Mouse (Mus musculus) myocyte (in vitro differentiated cells): ENCODE results near the gene Wdtc1.

Experiments used
- CEBPB ChIP-seq: IDR thresholded peaks from 2 replicates; pipeline ENCODE4 v1.6.1; 2011; ENCODE audit warnings: mild to moderate bottlenecking, moderate library complexity; ENCODE audit not compliant: poor library complexity, insufficient read depth, severe bottlenecking
- E2F4 ChIP-seq: IDR thresholded peaks from one replicate; pipeline ENCODE4 v1.6.1; 2011; ENCODE audit warnings: mild to moderate bottlenecking, control low read depth, moderate library complexity; ENCODE audit not compliant: insufficient read depth
- MAX ChIP-seq: IDR thresholded peaks from one replicate; pipeline ENCODE4 v1.6.1; 2011; ENCODE audit warnings: low read depth, mild to moderate bottlenecking, control low read depth
- MYOD1 ChIP-seq, 3 experiments: IDR thresholded peaks; one replicate each; pipeline ENCODE4 v1.6.1; 2011; ENCODE audit warnings: control low read depth in 2 of 3, low read depth in 2 of 3, mild to moderate bottlenecking in 2 of 3, moderate library complexity in 1 of 3; ENCODE audit not compliant: insufficient read length in 2 of 3, control insufficient read depth in 1 of 3
- POLR2A ChIP-seq: IDR thresholded peaks from one replicate; pipeline ENCODE4 v1.6.1; 2011; ENCODE audit warnings: low read depth, mild to moderate bottlenecking, control low read depth, moderate library complexity; ENCODE audit not compliant: insufficient read length
- POLR2AphosphoS2 ChIP-seq: IDR thresholded peaks from one replicate; pipeline ENCODE4 v1.6.1; 2011; ENCODE audit warnings: low read depth, control low read depth; ENCODE audit not compliant: insufficient read length
- SRF ChIP-seq: IDR thresholded peaks from one replicate; pipeline ENCODE4 v1.6.1; 2011; ENCODE audit warnings: low read depth; ENCODE audit not compliant: control insufficient read depth, insufficient read length
- TCF12 ChIP-seq: IDR thresholded peaks from one replicate; pipeline ENCODE4 v1.6.1; 2011; ENCODE audit warnings: mild to moderate bottlenecking, control low read depth; ENCODE audit not compliant: poor library complexity, insufficient read depth, severe bottlenecking
- TCF3 ChIP-seq: IDR thresholded peaks from one replicate; pipeline ENCODE4 v1.6.1; 2011; ENCODE audit warnings: low read depth, control low read depth; ENCODE audit not compliant: insufficient read length
- USF1 ChIP-seq: IDR thresholded peaks from one replicate; pipeline ENCODE4 v1.6.1; 2011; ENCODE audit warnings: low read depth, mild to moderate bottlenecking, control low read depth, moderate library complexity

GRCm38 (mm10) chr4:133397961-133398360 is 44.7 kb upstream of the Wdtc1 start:
- TF ChIP-seq POLR2A (no peak), TCF3 (no peak), E2F4 (no peak), MAX (no peak), TCF12 (no peak), CEBPB (no peak), SRF (no peak), MYOD1 (IDR thresholded peaks at IDR 0.05; ENCODE audit: control insufficient read depth in 1 of 3, insufficient read length in 2 of 3, low read depth in 2 of 3) (no peak), USF1 (no peak), POLR2AphosphoS2 (no peak)
